Mouse (Mus musculus) lung, postnatal 0 days (tissue): ENCODE measurements around the gene Olfr918.

ENCODE experiments used
- CTCF ChIP-seq: IDR thresholded peaks from 2 replicates; pipeline ENCODE4 v1.5.1; 2016; ENCODE audit warnings: antibody characterized with exemption, mild to moderate bottlenecking
- EP300 ChIP-seq: IDR thresholded peaks from 2 replicates; pipeline ENCODE4 v1.6.1; 2016; ENCODE audit warnings: antibody characterized with exemption, mild to moderate bottlenecking, control low read depth

DNA sequence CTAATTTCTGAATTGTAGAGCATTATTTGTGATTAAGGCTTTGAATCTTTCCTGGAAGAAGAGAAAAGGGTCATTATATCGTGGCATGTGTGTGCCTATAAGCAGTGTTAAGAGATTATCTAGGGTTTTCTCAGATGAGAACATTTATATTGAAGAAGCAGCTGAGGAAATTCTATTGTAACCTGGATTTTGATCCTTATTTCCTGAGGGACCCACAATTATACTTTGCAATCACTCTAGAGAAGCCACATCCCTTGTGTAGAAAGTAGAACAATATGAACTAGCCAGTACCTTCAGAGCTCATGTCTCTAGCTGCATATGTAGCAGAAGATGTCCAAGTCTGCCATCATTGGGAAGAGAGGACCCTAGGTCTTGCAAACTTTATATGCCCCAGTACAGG is 14.6 kb downstream of the Olfr918 start, which contains the start of gene Olfr916:
- TF ChIP-seq CTCF = no peak
- TF ChIP-seq EP300 = no peak
